Mouse (Mus musculus) midbrain, postnatal 0 days (tissue): Measurements from ENCODE around the gene Ercc1. TPM values are rescaled to one million over a fixed set of nuclear protein-coding genes. Genes with fewer than 3 reads are reported as not detected.
A peak's percentile ranks its signal among the peaks of the same experiment; 100 is the strongest.

Experiments used
- ATAC-seq: fragments of 200-750 bp; cut with Nextera tagmentation; 2 replicates; pipeline ENCODE4 v1.8.0; 2017; ENCODE audit warnings: moderate number of reproducible peaks, mild to moderate bottlenecking, moderate TSS enrichment, moderate library complexity; ENCODE audit not compliant: low FRiP score
- DNase-seq: peaks from one replicate; pipeline ENCODE4 v3.0.0-alpha.2; 2015; ENCODE audit warnings: low spot score
- H3K27ac ChIP-seq: fragments of 300-500 bp; sonication (generic); 2 replicates; pipeline ENCODE4 v1.5.1; 2014; ENCODE audit warnings: low read depth, mild to moderate bottlenecking, low read length, mixed read lengths
- H3K27me3 ChIP-seq: fragments of 300-500 bp; sonication (generic); 2 replicates; pipeline ENCODE4 v1.6.1; 2014; ENCODE audit warnings: low read length, control low read depth, mixed read lengths; ENCODE audit not compliant: insufficient read depth
- H3K36me3 ChIP-seq: fragments of 300-500 bp; sonication (generic); 2 replicates; pipeline ENCODE4 v1.6.1; 2014; ENCODE audit warnings: low read length, control low read depth, mixed read lengths; ENCODE audit not compliant: insufficient read depth
- H3K4me1 ChIP-seq: fragments of 300-500 bp; sonication (generic); 2 replicates; pipeline ENCODE4 v1.6.1; 2014; ENCODE audit warnings: mild to moderate bottlenecking, control low read depth, antibody characterized with exemption, low read length, mixed read lengths; ENCODE audit not compliant: insufficient read depth
- H3K4me2 ChIP-seq: fragments of 300-500 bp; sonication (generic); 2 replicates; pipeline ENCODE4 v1.6.1; 2014; ENCODE audit warnings: low read depth, mild to moderate bottlenecking, low read length, mixed read lengths; ENCODE audit not compliant: poor library complexity, severe bottlenecking
- H3K4me3 ChIP-seq: fragments of 300-500 bp; sonication (generic); 2 replicates; pipeline ENCODE4 v1.5.1; 2014; ENCODE audit warnings: low read depth, mild to moderate bottlenecking, low read length, moderate library complexity
- H3K9ac ChIP-seq: fragments of 300-500 bp; sonication (generic); replicated peaks from 2 replicates; pipeline ENCODE4 v1.6.1; 2014; ENCODE audit warnings: mild to moderate bottlenecking, low read length, moderate library complexity, mixed read lengths; ENCODE audit not compliant: poor library complexity, severe bottlenecking
- H3K9me3 ChIP-seq: fragments of 300-500 bp; sonication (generic); 2 replicates; pipeline ENCODE4 v1.6.1; 2016; ENCODE audit warnings: low read length, control low read depth
- CTCF ChIP-seq: IDR thresholded peaks from 2 replicates; pipeline ENCODE4 v1.5.1; 2016; ENCODE audit warnings: antibody characterized with exemption, mild to moderate bottlenecking
- WGBS: fragments of 180-500 bp; shearing (Covaris S2); extraction: QIAGEN DNeasy Blood & Tissue Kit; methylation state at CpG from one replicate; pipeline ENCODE4 v1.1.7; 2014; 5-methylcytosine and 5-hydroxymethylcytosine counted together
- polyA plus RNA-seq: library from polyadenylated mRNA; unstranded; fragments of >200 nt; fragmentation: Nextera tagmentation; extraction: Ambion mirVana; gene quantifications from 2 replicates; pipeline ENCODE4 v1.2.1, GENCODE M21; 2015
- total RNA-seq: library from RNA; depleted of rRNA; stranded (reverse); fragments of >200 nt; gene quantifications from 2 replicates; pipeline ENCODE4 v1.2.3, GENCODE M21; 2014

Gene Ercc1
- total and polyA plus RNA-seq, 2 experiments from 2014 or later = 67.7 to 71.4 TPM

DNA sequence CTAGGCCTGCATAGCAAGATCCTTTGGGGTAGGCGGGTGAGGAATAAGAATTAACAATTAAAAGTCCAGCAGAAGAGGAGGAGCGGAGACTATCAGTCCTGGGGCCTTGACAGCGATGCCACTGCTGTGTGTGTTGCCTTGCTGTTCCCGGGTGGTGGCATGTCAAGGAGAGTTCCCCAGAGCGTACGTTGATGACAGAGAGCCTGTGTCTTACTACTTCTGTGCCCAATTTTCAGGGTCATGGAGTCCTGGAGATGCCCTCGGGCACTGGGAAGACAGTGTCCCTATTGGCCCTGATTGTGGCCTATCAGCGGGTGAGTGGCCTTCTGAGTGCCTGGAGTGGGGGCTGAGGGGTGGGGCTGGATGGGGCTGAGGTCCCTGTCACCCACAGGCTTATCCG, 39.1 kb downstream of the Ercc1 start:
- H3K9ac ChIP-seq = no peak overlapping the region
- no peak overlapping the region for H3K4me2 ChIP-seq
- peaks cover 35% of the 10 kb centered on the region for H3K36me3 ChIP-seq
- no peaks in the 10 kb centered on the region for H3K9me3 ChIP-seq
- DNase-seq (no peak), ATAC-seq (no peak)
- no peak overlapping the region for H3K4me3 ChIP-seq
- TF ChIP-seq CTCF = no peak
- H3K27ac ChIP-seq = no peak overlapping the region
- peaks cover 8% of the 10 kb centered on the region; the same call in 1 of the 2 replicates for H3K4me1 ChIP-seq
- no peaks in the 10 kb centered on the region for H3K27me3 ChIP-seq
- WGBS = 89% methylated on average over 9 of the region's 9 CpGs

DNA sequence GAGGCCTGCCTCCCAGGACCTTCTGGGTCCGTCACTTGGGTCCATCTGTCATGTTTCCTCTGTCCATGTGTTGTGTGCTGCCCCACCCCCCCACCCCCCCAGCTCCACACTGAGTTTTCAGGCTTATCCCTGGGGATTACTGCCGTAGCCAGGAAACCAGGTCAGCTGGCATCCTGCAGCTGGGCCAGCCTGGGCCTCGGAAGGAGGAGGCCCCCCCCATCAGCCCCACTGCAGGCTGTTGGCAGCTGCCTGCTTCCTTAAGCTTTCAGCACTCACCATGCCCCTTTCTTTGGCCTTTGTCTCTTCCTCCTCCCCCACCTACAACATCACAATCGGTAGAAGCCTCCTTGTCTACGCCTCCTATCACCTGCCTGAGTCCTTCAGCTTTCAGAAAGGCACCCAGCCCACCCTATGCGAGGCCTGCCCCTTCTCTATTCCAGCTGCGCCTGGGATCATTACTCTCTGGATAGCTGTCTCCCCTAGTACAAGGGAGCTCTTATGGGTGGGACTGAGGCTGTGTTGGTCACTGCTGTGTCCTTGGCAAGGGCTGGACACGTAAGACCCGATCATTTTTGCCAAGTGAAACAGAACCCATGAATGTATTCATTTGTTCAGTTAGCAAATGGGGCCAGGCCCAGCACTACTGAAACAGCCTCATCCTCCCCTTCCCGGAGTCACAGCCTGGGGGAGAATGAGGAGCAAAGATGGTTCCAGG, 44.3 kb downstream of the Ercc1 start:
- ATAC-seq (peak; percentile 50), DNase-seq (peak; percentile 51)
- Histone ChIP-seq H3K4me3 (no peak overlapping the region), H3K4me1 (no peaks in the 10 kb centered on the region), H3K27ac (peak overlapping the region; percentile 51), H3K4me2 (no peak overlapping the region), H3K9me3 (no peaks in the 10 kb centered on the region), H3K36me3 (peaks cover 81% of the 10 kb centered on the region), H3K27me3 (no peaks in the 10 kb centered on the region), H3K9ac (no peak overlapping the region)
- 34% methylated on average over 10 of the region's 10 CpGs for WGBS
- no peak for TF ChIP-seq CTCF

DNA sequence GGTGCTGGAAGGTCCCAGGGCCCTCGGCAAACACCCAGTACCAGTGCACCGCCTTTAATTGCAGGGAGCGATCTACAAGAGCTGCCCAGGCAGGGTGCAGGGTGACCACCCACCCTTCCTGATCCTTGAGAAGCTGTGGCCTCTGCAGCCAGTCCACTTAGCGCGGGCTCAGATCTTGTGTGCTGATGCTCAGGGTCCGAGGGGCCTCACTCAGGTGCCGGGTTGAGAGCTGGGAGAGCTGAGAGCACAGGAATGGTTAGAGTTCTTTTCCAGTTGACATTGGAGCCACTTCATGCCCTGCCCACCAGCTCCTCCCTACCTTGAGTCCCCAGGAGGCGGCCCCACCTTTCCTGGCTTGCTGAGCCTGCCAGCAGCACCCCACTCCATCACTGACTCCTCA, 49.9 kb downstream of the Ercc1 start:
- Histone ChIP-seq H3K4me2 (no peak overlapping the region), H3K36me3 (peaks cover 57% of the 10 kb centered on the region), H3K9ac (no peak overlapping the region), H3K9me3 (no peaks in the 10 kb centered on the region), H3K4me1 (no peaks in the 10 kb centered on the region), H3K4me3 (no peak overlapping the region), H3K27ac (no peak overlapping the region), H3K27me3 (0 out of 2 replicates have a peak, but pooled peaks cover 3% of the 10 kb centered on the region)
- DNase-seq (no peak), ATAC-seq (no peak)
- no peak for TF ChIP-seq CTCF
- whole genome bisulfite sequencing = 94% methylated on average over 8 of the region's 8 CpGs

DNA sequence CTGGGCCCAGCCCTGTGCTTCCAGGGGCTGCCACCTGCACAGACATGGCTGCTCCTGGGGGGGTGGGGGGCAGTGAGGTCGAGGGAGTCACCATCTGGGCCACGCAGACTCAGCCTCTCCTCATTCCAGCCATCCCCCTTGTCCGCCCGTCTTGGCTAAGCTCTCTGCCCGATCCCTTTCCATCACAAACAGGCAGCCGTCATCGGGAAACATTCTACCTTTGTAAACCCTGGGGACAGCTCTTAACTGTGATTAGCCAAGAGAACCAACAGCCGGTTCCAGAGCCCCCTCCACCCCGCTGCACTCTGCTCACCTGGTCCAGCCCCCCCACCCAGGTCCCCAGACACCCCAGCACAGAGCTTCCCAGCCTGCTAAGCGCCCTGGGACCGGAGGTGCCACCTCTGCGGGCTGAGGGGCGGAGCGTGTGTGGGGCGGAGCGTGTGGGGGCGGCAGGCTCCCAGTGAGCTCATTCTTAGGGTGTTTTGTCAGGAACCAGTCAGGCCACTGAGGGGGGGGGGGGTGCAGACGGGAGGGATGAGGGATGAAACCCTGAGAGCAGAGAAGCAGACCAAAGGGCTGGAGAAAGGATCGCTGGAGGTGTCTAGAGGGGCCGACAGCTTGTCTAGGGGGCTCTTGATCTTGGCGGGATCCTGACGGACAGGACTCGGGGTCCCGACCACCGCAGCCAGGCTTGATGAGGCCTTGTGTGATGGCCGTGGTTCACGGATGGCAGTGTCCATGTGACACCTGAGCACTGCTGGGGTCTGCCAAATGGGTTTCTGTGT, 55.1 kb downstream of the Ercc1 start:
- peak overlapping the region; percentile 44 for H3K9ac ChIP-seq
- ATAC-seq = no peak
- H3K27ac ChIP-seq = no peak overlapping the region
- no peaks in the 10 kb centered on the region for H3K9me3 ChIP-seq
- H3K4me1 ChIP-seq = no peaks in the 10 kb centered on the region
- 4% methylated on average over 25 of the region's 27 CpGs for WGBS
- peak overlapping the region; percentile 27 for H3K4me2 ChIP-seq
- H3K36me3 ChIP-seq = peaks cover 8% of the 10 kb centered on the region
- DNase-seq = no peak
- no peak for TF ChIP-seq CTCF
- H3K4me3 ChIP-seq = no peak overlapping the region
- H3K27me3 ChIP-seq = peaks cover 25% of the 10 kb centered on the region

DNA sequence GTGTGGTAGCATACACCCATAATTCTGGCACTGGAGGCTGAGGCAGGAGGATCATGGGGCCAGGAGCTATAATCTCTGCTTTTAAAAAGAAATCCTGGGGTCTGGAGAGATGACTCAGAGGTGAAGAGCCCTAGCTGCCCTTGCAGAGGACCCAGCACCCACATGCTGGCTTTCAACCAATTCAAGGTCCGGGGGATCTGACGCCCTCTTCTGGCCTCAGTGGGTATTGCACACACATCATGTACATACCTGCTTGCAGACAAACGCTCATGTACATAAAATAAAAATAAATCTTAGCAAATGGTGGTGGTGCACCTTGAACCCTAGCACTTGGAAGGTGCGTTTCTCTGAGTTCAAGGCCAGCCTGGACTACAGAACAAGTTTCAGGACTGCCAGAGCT, 56.4 kb downstream of the Ercc1 start:
- H3K9me3 ChIP-seq = no peaks in the 10 kb centered on the region
- H3K4me1 ChIP-seq = no peaks in the 10 kb centered on the region
- DNase-seq = no peak
- 84% methylated on average over 4 of the region's 4 CpGs for WGBS
- peaks cover 25% of the 10 kb centered on the region for H3K27me3 ChIP-seq
- no peaks in the 10 kb centered on the region for H3K36me3 ChIP-seq
- no peak overlapping the region for H3K27ac ChIP-seq
- no peak overlapping the region for H3K9ac ChIP-seq
- H3K4me3 ChIP-seq = no peak overlapping the region
- TF ChIP-seq CTCF = peak; percentile 37
- no peak for ATAC-seq
- no peak overlapping the region for H3K4me2 ChIP-seq

DNA sequence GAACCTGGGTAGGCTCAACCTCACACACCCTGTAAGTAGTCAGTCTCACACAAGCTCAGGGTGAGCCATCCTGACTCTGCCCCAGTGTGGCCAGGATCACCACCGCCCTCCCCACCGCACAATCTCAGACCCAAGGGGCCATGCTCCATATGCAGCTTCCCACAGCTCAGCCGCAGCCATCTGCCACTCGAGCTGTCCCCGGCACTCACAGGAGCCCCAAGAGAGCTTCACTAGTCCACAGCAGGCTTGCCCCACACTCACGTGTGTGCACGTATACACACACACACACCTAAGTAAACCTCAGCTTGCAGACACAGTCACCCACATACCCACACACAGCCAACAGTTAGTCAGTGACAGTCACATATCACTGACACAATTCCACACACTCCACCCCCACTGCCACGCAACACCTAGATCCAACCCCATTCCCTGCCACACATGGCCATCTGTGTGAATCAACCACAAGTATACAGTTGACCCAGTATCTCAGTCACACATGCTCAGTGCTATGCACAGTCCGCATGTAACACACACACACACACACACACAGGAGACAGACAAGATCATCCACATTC, 58.0 kb downstream of the Ercc1 start:
- WGBS = 67% methylated on average over 9 of the region's 9 CpGs
- H3K9me3 ChIP-seq = no peaks in the 10 kb centered on the region
- no peak for TF ChIP-seq CTCF
- H3K4me3 ChIP-seq = no peak overlapping the region
- no peaks in the 10 kb centered on the region for H3K36me3 ChIP-seq
- no peak for DNase-seq
- no peaks in the 10 kb centered on the region for H3K4me1 ChIP-seq
- H3K27me3 ChIP-seq = peaks cover 27% of the 10 kb centered on the region
- no peak overlapping the region for H3K4me2 ChIP-seq
- H3K9ac ChIP-seq = no peak overlapping the region
- H3K27ac ChIP-seq = no peak overlapping the region
- ATAC-seq = no peak
